Mouse (Mus musculus): ENCODE results near the gene Zdbf2. TPM values are rescaled to one million over a fixed set of nuclear protein-coding genes. Genes with fewer than 3 reads are reported as not detected.

The Zdbf2 gene
- polyA plus RNA-seq (2014; fragmentation: Illumina TruSeq; extraction: RNeasy Lipid Tissue Mini Kit (QIAGEN cat#74804); ENCODE audit: low replicate concordance) = 0.15 TPM

DNA sequence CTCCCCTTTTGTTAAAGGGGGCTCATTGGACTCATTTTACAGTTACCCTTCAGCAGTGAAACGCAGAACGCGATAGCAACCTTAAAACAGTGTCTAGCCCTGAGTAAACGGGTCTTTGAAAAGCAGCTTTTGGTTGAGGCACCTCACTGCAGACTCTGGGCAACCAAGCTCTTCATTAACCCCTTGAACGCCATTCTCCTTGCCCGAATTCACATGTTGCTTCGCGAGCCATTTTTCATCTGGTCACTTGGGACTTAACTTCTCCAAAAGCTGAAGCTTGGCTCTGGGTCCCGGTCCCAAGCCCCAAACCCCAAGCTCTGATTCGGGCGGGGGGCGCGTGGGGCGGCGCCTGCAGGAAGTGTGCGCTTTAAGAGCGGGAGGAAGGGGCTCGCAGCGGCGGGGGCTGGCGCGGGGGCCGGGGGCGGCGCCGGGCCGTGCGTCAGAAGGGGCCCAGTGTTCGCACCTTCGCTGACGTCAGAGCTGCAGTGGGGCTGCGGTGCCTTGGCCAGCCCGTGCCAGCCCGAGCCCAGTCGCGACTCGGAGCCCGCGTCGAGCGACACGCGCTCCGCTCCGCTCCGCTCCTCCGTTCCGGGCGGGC, at the start of gene Zdbf2:
Zdbf2 (plus strand) TSS at position 525 of the 598 bp plus-strand sequence.

Other genes with a start within 250 kb of the Zdbf2 start
- gene Ino80d, start 158.6 kb upstream of the Zdbf2 start, polyA plus RNA-seq (2014; fragmentation: Illumina TruSeq; extraction: RNeasy Lipid Tissue Mini Kit (QIAGEN cat#74804); ENCODE audit: low replicate concordance) = 19.3 TPM
- 548 TPM for gene Eef1b2, start 96.4 kb upstream of the Zdbf2 start, polyA plus RNA-seq (2014; fragmentation: Illumina TruSeq; extraction: RNeasy Lipid Tissue Mini Kit (QIAGEN cat#74804); ENCODE audit: low replicate concordance)
- 265 TPM for gene Ndufs1, start 96.4 kb upstream of the Zdbf2 start, polyA plus RNA-seq (2014; fragmentation: Illumina TruSeq; extraction: RNeasy Lipid Tissue Mini Kit (QIAGEN cat#74804); ENCODE audit: low replicate concordance)
- 0.22 TPM for gene Gpr1, start 58.7 kb upstream of the Zdbf2 start, polyA plus RNA-seq (2014; fragmentation: Illumina TruSeq; extraction: RNeasy Lipid Tissue Mini Kit (QIAGEN cat#74804); ENCODE audit: low replicate concordance)
- 2.3 TPM for gene Adam23, start 172.6 kb downstream of the Zdbf2 start, polyA plus RNA-seq (2014; fragmentation: Illumina TruSeq; extraction: RNeasy Lipid Tissue Mini Kit (QIAGEN cat#74804); ENCODE audit: low replicate concordance)